Mouse (Mus musculus): ENCODE measurements at regions not wholly inside any gene's neighbourhood (a gene's known extent, or its start where the extent isn't known, plus 50 kb on each side); places are given as distances from the start of the nearest gene placed in this dataset.
A peak's percentile ranks its signal among the peaks of the same experiment; 100 is the strongest.

GRCm38 (mm10) chr17:45808374-45808773 is 74.7 kb upstream of the 1600014C23Rik start:
- H3K27ac ChIP-seq (ENCODE audit: low read depth) = no peak overlapping the region
- H3K4me3 ChIP-seq (ENCODE audit: low read depth, low read length) = no peak overlapping the region
- DNase-seq = no peak
- H3K9ac ChIP-seq = no peak overlapping the region
- H3K4me2 ChIP-seq = no peak overlapping the region
- no peaks in the 10 kb centered on the region for H3K36me3 ChIP-seq (ENCODE audit: insufficient read depth)
- no peak for TF ChIP-seq CTCF (IDR thresholded peaks at IDR 0.05; ENCODE audit: low read depth)
- peaks cover 3% of the 10 kb centered on the region; the same call in 1 of the 2 replicates for H3K4me1 ChIP-seq (ENCODE audit: insufficient read depth)
- no peak for ATAC-seq (ENCODE audit: insufficient read depth)
- peaks cover 7% of the 10 kb centered on the region; the same call in 1 of the 2 replicates for H3K27me3 ChIP-seq (ENCODE audit: insufficient read depth, low read length)
- no peaks in the 10 kb centered on the region for H3K9me3 ChIP-seq (ENCODE audit: low read depth, low read length)
- 57% methylated on average over 4 of the region's 4 CpGs for WGBS

GRCm38 (mm10) chr17:45807452-45807851 is 73.8 kb upstream of the 1600014C23Rik start:
- TF ChIP-seq CTCF (IDR thresholded peaks at IDR 0.05; ENCODE audit: low read depth) = no peak
- H3K27ac ChIP-seq (ENCODE audit: low read depth) = no peak overlapping the region
- H3K4me1 ChIP-seq (ENCODE audit: insufficient read depth) = peaks cover 3% of the 10 kb centered on the region; the same call in 1 of the 2 replicates
- no peak overlapping the region for H3K4me3 ChIP-seq (ENCODE audit: low read depth, low read length)
- no peaks in the 10 kb centered on the region for H3K36me3 ChIP-seq (ENCODE audit: insufficient read depth)
- no peak overlapping the region; the same call in 1 of the 2 replicates for H3K4me2 ChIP-seq
- H3K9ac ChIP-seq = no peak overlapping the region
- H3K9me3 ChIP-seq (ENCODE audit: low read depth, low read length) = no peaks in the 10 kb centered on the region
- 33% methylated on average over 13 of the region's 13 CpGs for WGBS
- ATAC-seq (ENCODE audit: insufficient read depth) (peak; percentile 48), DNase-seq (peak; percentile 74)
- peaks cover 7% of the 10 kb centered on the region; the same call in 1 of the 2 replicates for H3K27me3 ChIP-seq (ENCODE audit: insufficient read depth, low read length)

- H3K27ac ChIP-seq (ENCODE audit: low read depth) = peak overlapping the region; percentile 3; the same call in 1 of the 2 replicates
- ATAC-seq (ENCODE audit: insufficient read depth) (0 out of 2 replicates have a peak, but pooled peaks have one; percentile 11), DNase-seq (no peak)
- H3K27me3 ChIP-seq (ENCODE audit: insufficient read depth, low read length) = peaks cover 7% of the 10 kb centered on the region; the same call in 1 of the 2 replicates
- H3K4me3 ChIP-seq (ENCODE audit: low read depth, low read length) = no peak overlapping the region
- no peaks in the 10 kb centered on the region for H3K9me3 ChIP-seq (ENCODE audit: low read depth, low read length)
- no peak for TF ChIP-seq CTCF (IDR thresholded peaks at IDR 0.05; ENCODE audit: low read depth)
- no peak overlapping the region for H3K9ac ChIP-seq
- H3K36me3 ChIP-seq (ENCODE audit: insufficient read depth) = no peaks in the 10 kb centered on the region
- 60% methylated on average over 4 of the region's 4 CpGs for WGBS
- no peak overlapping the region for H3K4me2 ChIP-seq
- H3K4me1 ChIP-seq (ENCODE audit: insufficient read depth) = peaks cover 3% of the 10 kb centered on the region; the same call in 1 of the 2 replicates
These were observed 73.2 kb upstream of the 1600014C23Rik start for GRCm38 (mm10) chr17:45806831-45807230.

GRCm38 (mm10) chr17:45806430-45806829 is 72.8 kb upstream of the 1600014C23Rik start:
- WGBS = 53% methylated on average over 5 of the region's 5 CpGs
- DNase-seq (no peak), ATAC-seq (ENCODE audit: insufficient read depth) (no peak)
- Histone ChIP-seq H3K9ac (no peak overlapping the region), H3K4me3 (ENCODE audit: low read depth, low read length) (no peak overlapping the region), H3K4me1 (ENCODE audit: insufficient read depth) (peaks cover 3% of the 10 kb centered on the region; the same call in 1 of the 2 replicates), H3K27ac (ENCODE audit: low read depth) (peak overlapping the region; percentile 3; the same call in 1 of the 2 replicates), H3K36me3 (ENCODE audit: insufficient read depth) (no peaks in the 10 kb centered on the region), H3K9me3 (ENCODE audit: low read depth, low read length) (no peaks in the 10 kb centered on the region), H3K4me2 (no peak overlapping the region), H3K27me3 (ENCODE audit: insufficient read depth, low read length) (peaks cover 7% of the 10 kb centered on the region; the same call in 1 of the 2 replicates)
- no peak for TF ChIP-seq CTCF (IDR thresholded peaks at IDR 0.05; ENCODE audit: low read depth)

- H3K9me3 ChIP-seq (ENCODE audit: low read depth, low read length) = no peaks in the 10 kb centered on the region
- H3K27ac ChIP-seq (ENCODE audit: low read depth) = no peak overlapping the region
- no peaks in the 10 kb centered on the region for H3K36me3 ChIP-seq (ENCODE audit: insufficient read depth)
- TF ChIP-seq CTCF (IDR thresholded peaks at IDR 0.05; ENCODE audit: low read depth) = peak; percentile 69
- 9% methylated on average over 35 of the region's 35 CpGs for WGBS
- peaks cover 7% of the 10 kb centered on the region; the same call in 1 of the 2 replicates for H3K27me3 ChIP-seq (ENCODE audit: insufficient read depth, low read length)
- ATAC-seq (ENCODE audit: insufficient read depth) (no peak), DNase-seq (peak; percentile 39)
- peak overlapping the region; percentile 37 for H3K4me2 ChIP-seq
- peaks cover 3% of the 10 kb centered on the region; the same call in 1 of the 2 replicates for H3K4me1 ChIP-seq (ENCODE audit: insufficient read depth)
- H3K9ac ChIP-seq = no peak overlapping the region
- H3K4me3 ChIP-seq (ENCODE audit: low read depth, low read length) = no peak overlapping the region
These were observed 71.9 kb upstream of the 1600014C23Rik start for GRCm38 (mm10) chr17:45805471-45806082.

- ATAC-seq (ENCODE audit: insufficient read depth) (no peak), DNase-seq (no peak)
- 85% methylated on average over 8 of the region's 8 CpGs for WGBS
- peaks cover 3% of the 10 kb centered on the region; the same call in 1 of the 2 replicates for H3K4me1 ChIP-seq (ENCODE audit: insufficient read depth)
- H3K27ac ChIP-seq (ENCODE audit: low read depth) = no peak overlapping the region
- H3K9me3 ChIP-seq (ENCODE audit: low read depth, low read length) = no peaks in the 10 kb centered on the region
- no peak for TF ChIP-seq CTCF (IDR thresholded peaks at IDR 0.05; ENCODE audit: low read depth)
- no peak overlapping the region for H3K4me3 ChIP-seq (ENCODE audit: low read depth, low read length)
- no peak overlapping the region for H3K9ac ChIP-seq
- H3K4me2 ChIP-seq = no peak overlapping the region
- peaks cover 7% of the 10 kb centered on the region; the same call in 1 of the 2 replicates for H3K27me3 ChIP-seq (ENCODE audit: insufficient read depth, low read length)
- no peaks in the 10 kb centered on the region for H3K36me3 ChIP-seq (ENCODE audit: insufficient read depth)
These were observed 69.7 kb upstream of the 1600014C23Rik start for GRCm38 (mm10) chr17:45803331-45803730.

- no peaks in the 10 kb centered on the region for H3K9me3 ChIP-seq (ENCODE audit: low read depth, low read length)
- no peak overlapping the region for H3K9ac ChIP-seq
- H3K4me2 ChIP-seq = no peak overlapping the region
- DNase-seq (no peak), ATAC-seq (ENCODE audit: insufficient read depth) (no peak)
- H3K27me3 ChIP-seq (ENCODE audit: insufficient read depth, low read length) = peaks cover 7% of the 10 kb centered on the region; the same call in 1 of the 2 replicates
- 51% methylated on average over 8 of the region's 8 CpGs for WGBS
- no peak overlapping the region for H3K27ac ChIP-seq (ENCODE audit: low read depth)
- H3K4me1 ChIP-seq (ENCODE audit: insufficient read depth) = peaks cover 3% of the 10 kb centered on the region; the same call in 1 of the 2 replicates
- H3K36me3 ChIP-seq (ENCODE audit: insufficient read depth) = no peaks in the 10 kb centered on the region
- H3K4me3 ChIP-seq (ENCODE audit: low read depth, low read length) = no peak overlapping the region
- no peak for TF ChIP-seq CTCF (IDR thresholded peaks at IDR 0.05; ENCODE audit: low read depth)
These were observed 68.8 kb upstream of the 1600014C23Rik start for GRCm38 (mm10) chr17:45802439-45802838.
